Mouse (Mus musculus) G1E (cell line): ENCODE data around the gene Glrp1.

ENCODE experiments used
- CTCF ChIP-seq: IDR thresholded peaks from 2 replicates; pipeline ENCODE4 v1.5.1; 2012; ENCODE audit warnings: low read depth, low read length, inconsistent platforms, mixed read lengths
- GATA1 ChIP-seq: IDR thresholded peaks from 2 replicates; pipeline ENCODE4 v1.6.1; 2012; ENCODE audit warnings: borderline replicate concordance, low read length, inconsistent platforms, mixed read lengths
- TAL1 ChIP-seq: conservative IDR thresholded peaks from 2 replicates; pipeline ENCODE4 v1.6.1; 2012; ENCODE audit warnings: low read depth, low read length, inconsistent platforms, mixed read lengths

DNA sequence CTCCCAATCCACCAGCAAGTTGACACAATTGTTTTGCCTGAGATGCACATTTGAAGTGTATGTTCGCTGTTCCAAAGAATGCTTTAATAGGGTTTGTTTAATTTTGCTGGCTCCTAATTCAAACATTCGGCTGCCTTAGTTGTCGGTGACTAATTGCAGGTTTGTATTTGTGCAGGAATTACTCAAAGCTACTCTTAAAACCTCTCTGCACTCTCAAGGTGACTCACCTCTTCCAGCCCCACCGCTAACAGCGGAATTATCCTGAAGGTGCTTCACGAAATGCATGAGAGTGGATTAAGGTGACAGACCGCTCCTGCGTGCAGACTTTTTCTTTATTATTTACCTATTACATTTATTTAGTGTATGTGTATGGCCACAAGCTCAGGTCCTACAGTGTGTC, 2.0 kb downstream of the Glrp1 start:
- TF ChIP-seq GATA1: no peak
- TF ChIP-seq CTCF: no peak
- TF ChIP-seq TAL1: no peak
